Mouse (Mus musculus): ENCODE data around the gene Rassf1. TPM values are rescaled to one million over a fixed set of nuclear protein-coding genes. Genes with fewer than 3 reads are reported as not detected.

Gene Rassf1
- polyA plus RNA-seq, 1 experiment from 2014 or later, result 44.2 TPM

DNA sequence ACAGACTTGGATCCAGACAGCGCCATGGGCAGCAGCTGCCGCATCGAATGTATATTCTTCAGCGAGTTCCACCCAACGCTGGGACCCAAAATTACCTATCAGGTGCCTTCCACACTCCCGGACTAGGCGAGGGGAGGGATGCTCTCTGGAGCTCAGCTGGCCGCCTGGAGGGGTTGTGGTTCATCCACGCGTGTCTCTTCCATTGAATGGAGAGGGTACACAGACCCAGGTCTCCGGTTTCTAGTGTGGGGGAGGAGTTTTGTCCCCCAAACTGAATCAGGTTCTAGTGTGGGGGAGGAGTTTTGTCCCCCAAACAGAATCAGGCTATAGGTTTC, 9.0 kb upstream of the Rassf1 start:
- Histone ChIP-seq H3K27ac (replicated peaks) (0 out of 2 replicates have a peak overlapping the region, but pooled peaks have one; percentile 5), H3K9me3 (ENCODE audit: control insufficient read depth, low read length) (no peaks in the 10 kb centered on the region), H3K4me3 (ENCODE audit: low read depth, low read length) (peak overlapping the region; percentile 63), H3K9ac (ENCODE audit: low read length) (peak overlapping the region; percentile 55), H3K36me3 (ENCODE audit: control insufficient read depth, insufficient read depth, low read length) (peaks cover 13% of the 10 kb centered on the region), H3K27me3 (ENCODE audit: control insufficient read depth, insufficient read depth, low read length) (no peaks in the 10 kb centered on the region), H3K4me1 (replicated peaks; ENCODE audit: control insufficient read depth, insufficient read depth) (0 out of 2 replicates have a peak, but pooled peaks cover 2% of the 10 kb centered on the region), H3K4me2 (replicated peaks; ENCODE audit: low read depth) (peak overlapping the region; percentile 78)
- TF ChIP-seq CTCF (IDR thresholded peaks at IDR 0.05; ENCODE audit: low read depth) (no peak), EP300 (optimal IDR thresholded peaks at IDR 0.05) (no peak)
- ATAC-seq (ENCODE audit: low FRiP score, low TSS enrichment) (peak; percentile 6; the same call in 1 of the 2 replicates), DNase-seq (ENCODE audit: low spot score) (no peak)
- WGBS, result 1% methylated on average over 11 of the region's 11 CpGs

GRCm38 (mm10) chr9:107542721-107543120, 8.6 kb upstream of the Rassf1 start:
- TF ChIP-seq EP300 (optimal IDR thresholded peaks at IDR 0.05), result no peak
- no peak for TF ChIP-seq CTCF (IDR thresholded peaks at IDR 0.05; ENCODE audit: low read depth)
- H3K9ac ChIP-seq (ENCODE audit: low read length), result peak overlapping the region; percentile 55; the same call in 1 of the 2 replicates
- no peak for ATAC-seq (ENCODE audit: low FRiP score, low TSS enrichment)
- DNase-seq (ENCODE audit: low spot score), result no peak
- H3K4me3 ChIP-seq (ENCODE audit: low read depth, low read length), result peak overlapping the region; percentile 63
- 0 out of 2 replicates have a peak, but pooled peaks cover 2% of the 10 kb centered on the region for H3K4me1 ChIP-seq (replicated peaks; ENCODE audit: control insufficient read depth, insufficient read depth)
- no peaks in the 10 kb centered on the region for H3K9me3 ChIP-seq (ENCODE audit: control insufficient read depth, low read length)
- H3K36me3 ChIP-seq (ENCODE audit: control insufficient read depth, insufficient read depth, low read length), result peaks cover 13% of the 10 kb centered on the region
- H3K4me2 ChIP-seq (replicated peaks; ENCODE audit: low read depth), result peak overlapping the region; percentile 78
- no peaks in the 10 kb centered on the region for H3K27me3 ChIP-seq (ENCODE audit: control insufficient read depth, insufficient read depth, low read length)
- 35% methylated on average over 8 of the region's 8 CpGs for WGBS
- H3K27ac ChIP-seq (replicated peaks), result no peak overlapping the region

- DNase-seq (ENCODE audit: low spot score), result no peak
- WGBS, result 82% methylated on average over 11 of the region's 11 CpGs
- no peaks in the 10 kb centered on the region for H3K27me3 ChIP-seq (ENCODE audit: control insufficient read depth, insufficient read depth, low read length)
- no peaks in the 10 kb centered on the region for H3K9me3 ChIP-seq (ENCODE audit: control insufficient read depth, low read length)
- H3K4me2 ChIP-seq (replicated peaks; ENCODE audit: low read depth), result no peak overlapping the region
- peaks cover 13% of the 10 kb centered on the region for H3K36me3 ChIP-seq (ENCODE audit: control insufficient read depth, insufficient read depth, low read length)
- TF ChIP-seq CTCF (IDR thresholded peaks at IDR 0.05; ENCODE audit: low read depth), result no peak
- H3K9ac ChIP-seq (ENCODE audit: low read length), result no peak overlapping the region
- no peak overlapping the region for H3K4me3 ChIP-seq (ENCODE audit: low read depth, low read length)
- no peak overlapping the region for H3K27ac ChIP-seq (replicated peaks)
- ATAC-seq (ENCODE audit: low FRiP score, low TSS enrichment), result no peak
- 0 out of 2 replicates have a peak, but pooled peaks cover 2% of the 10 kb centered on the region for H3K4me1 ChIP-seq (replicated peaks; ENCODE audit: control insufficient read depth, insufficient read depth)
These were observed 8.1 kb upstream of the Rassf1 start for GRCm38 (mm10) chr9:107543299-107543698.

DNA sequence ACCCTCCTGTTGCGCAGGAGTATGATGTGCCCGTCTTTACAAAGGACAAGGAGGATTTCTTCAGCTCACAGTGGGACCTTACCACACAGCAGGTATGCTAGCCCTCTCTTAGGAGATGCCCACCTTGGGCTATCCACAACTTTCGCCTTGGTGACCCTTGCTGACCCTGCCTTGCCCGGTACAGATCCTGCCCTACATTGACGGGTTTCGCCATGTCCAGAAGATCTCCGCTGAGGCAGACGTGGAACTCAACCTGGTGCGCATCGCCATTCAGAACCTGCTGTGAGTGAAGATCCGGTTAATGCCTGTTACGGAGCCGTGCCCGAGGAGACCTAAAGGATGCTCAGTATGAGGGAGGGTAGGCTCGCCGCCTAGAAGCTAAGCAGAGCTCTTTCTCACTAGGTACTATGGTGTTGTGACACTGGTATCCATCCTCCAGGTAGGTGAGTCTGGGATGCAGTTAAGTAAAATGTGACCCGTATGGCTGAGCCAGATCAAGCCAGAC, 7.1 kb upstream of the Rassf1 start:
- no peak for TF ChIP-seq EP300 (optimal IDR thresholded peaks at IDR 0.05)
- TF ChIP-seq CTCF (IDR thresholded peaks at IDR 0.05; ENCODE audit: low read depth), result no peak
- no peak overlapping the region for H3K9ac ChIP-seq (ENCODE audit: low read length)
- H3K36me3 ChIP-seq (ENCODE audit: control insufficient read depth, insufficient read depth, low read length), result peaks cover 10% of the 10 kb centered on the region
- H3K27ac ChIP-seq (replicated peaks), result no peak overlapping the region
- DNase-seq (ENCODE audit: low spot score) (no peak), ATAC-seq (ENCODE audit: low FRiP score, low TSS enrichment) (no peak)
- H3K9me3 ChIP-seq (ENCODE audit: control insufficient read depth, low read length), result no peaks in the 10 kb centered on the region
- H3K4me3 ChIP-seq (ENCODE audit: low read depth, low read length), result no peak overlapping the region
- H3K4me1 ChIP-seq (replicated peaks; ENCODE audit: control insufficient read depth, insufficient read depth), result 0 out of 2 replicates have a peak, but pooled peaks cover 2% of the 10 kb centered on the region
- 93% methylated on average over 17 of the region's 17 CpGs for WGBS
- no peaks in the 10 kb centered on the region for H3K27me3 ChIP-seq (ENCODE audit: control insufficient read depth, insufficient read depth, low read length)
- no peak overlapping the region for H3K4me2 ChIP-seq (replicated peaks; ENCODE audit: low read depth)

DNA sequence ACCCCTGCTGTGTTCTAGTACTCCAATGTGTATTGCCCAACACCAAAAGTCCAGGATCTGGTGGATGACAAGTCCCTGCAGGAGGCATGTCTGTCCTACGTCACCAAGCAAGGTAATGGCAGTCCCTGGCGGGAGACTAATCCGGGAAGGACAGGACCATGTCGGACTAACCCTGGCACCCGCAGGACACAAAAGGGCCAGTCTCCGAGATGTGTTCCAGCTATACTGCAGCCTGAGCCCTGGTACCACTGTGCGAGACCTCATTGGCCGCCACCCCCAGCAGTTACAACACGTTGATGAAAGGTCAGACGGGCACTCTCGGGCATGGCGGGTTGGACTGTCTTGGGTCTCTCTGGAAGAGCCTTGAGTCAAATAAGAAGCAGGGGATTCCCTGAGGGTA, 6.6 kb upstream of the Rassf1 start:
- no peak overlapping the region for H3K4me3 ChIP-seq (ENCODE audit: low read depth, low read length)
- 88% methylated on average over 12 of the region's 12 CpGs for WGBS
- no peak overlapping the region for H3K9ac ChIP-seq (ENCODE audit: low read length)
- H3K27me3 ChIP-seq (ENCODE audit: control insufficient read depth, insufficient read depth, low read length), result no peaks in the 10 kb centered on the region
- no peak overlapping the region for H3K27ac ChIP-seq (replicated peaks)
- ATAC-seq (ENCODE audit: low FRiP score, low TSS enrichment) (no peak), DNase-seq (ENCODE audit: low spot score) (no peak)
- 0 out of 2 replicates have a peak, but pooled peaks cover 2% of the 10 kb centered on the region for H3K4me1 ChIP-seq (replicated peaks; ENCODE audit: control insufficient read depth, insufficient read depth)
- TF ChIP-seq CTCF (IDR thresholded peaks at IDR 0.05; ENCODE audit: low read depth) (no peak), EP300 (optimal IDR thresholded peaks at IDR 0.05) (no peak)
- no peak overlapping the region for H3K4me2 ChIP-seq (replicated peaks; ENCODE audit: low read depth)
- peaks cover 7% of the 10 kb centered on the region for H3K36me3 ChIP-seq (ENCODE audit: control insufficient read depth, insufficient read depth, low read length)
- H3K9me3 ChIP-seq (ENCODE audit: control insufficient read depth, low read length), result no peaks in the 10 kb centered on the region

GRCm38 (mm10) chr9:107545199-107545598, 6.2 kb upstream of the Rassf1 start:
- DNase-seq (ENCODE audit: low spot score), result no peak
- H3K9me3 ChIP-seq (ENCODE audit: control insufficient read depth, low read length), result no peaks in the 10 kb centered on the region
- H3K36me3 ChIP-seq (ENCODE audit: control insufficient read depth, insufficient read depth, low read length), result peaks cover 4% of the 10 kb centered on the region; the same call in 1 of the 2 replicates
- H3K27me3 ChIP-seq (ENCODE audit: control insufficient read depth, insufficient read depth, low read length), result no peaks in the 10 kb centered on the region
- H3K4me2 ChIP-seq (replicated peaks; ENCODE audit: low read depth), result no peak overlapping the region
- H3K9ac ChIP-seq (ENCODE audit: low read length), result no peak overlapping the region
- H3K27ac ChIP-seq (replicated peaks), result no peak overlapping the region
- TF ChIP-seq CTCF (IDR thresholded peaks at IDR 0.05; ENCODE audit: low read depth) (no peak), EP300 (optimal IDR thresholded peaks at IDR 0.05) (no peak)
- 0 out of 2 replicates have a peak, but pooled peaks cover 2% of the 10 kb centered on the region for H3K4me1 ChIP-seq (replicated peaks; ENCODE audit: control insufficient read depth, insufficient read depth)
- WGBS, result 85% methylated on average over 10 of the region's 10 CpGs
- H3K4me3 ChIP-seq (ENCODE audit: low read depth, low read length), result no peak overlapping the region
- ATAC-seq (ENCODE audit: low FRiP score, low TSS enrichment), result no peak
